Mouse (Mus musculus): ENCODE data around the gene Hoxc9.

- TF ChIP-seq CTCF (IDR thresholded peaks at IDR 0.05; ENCODE audit: extremely low read depth, insufficient read length, insufficient replicate concordance, low read depth, low read length) (no peak), POLR2A (IDR thresholded peaks at IDR 0.05; ENCODE audit: low read depth, low read length) (no peak)
These were observed 6.9 kb upstream of the Hoxc9 start for GRCm38 (mm10) chr15:102969296-102969695.

All from small intestine, adult 2 months (tissue).